Mouse (Mus musculus): ENCODE measurements around the gene Pak4. TPM values are rescaled to one million over a fixed set of nuclear protein-coding genes. Genes with fewer than 3 reads are reported as not detected.

Gene Pak4
- polyA plus RNA-seq, 1 experiment from 2014 or later = 15.6 TPM

DNA sequence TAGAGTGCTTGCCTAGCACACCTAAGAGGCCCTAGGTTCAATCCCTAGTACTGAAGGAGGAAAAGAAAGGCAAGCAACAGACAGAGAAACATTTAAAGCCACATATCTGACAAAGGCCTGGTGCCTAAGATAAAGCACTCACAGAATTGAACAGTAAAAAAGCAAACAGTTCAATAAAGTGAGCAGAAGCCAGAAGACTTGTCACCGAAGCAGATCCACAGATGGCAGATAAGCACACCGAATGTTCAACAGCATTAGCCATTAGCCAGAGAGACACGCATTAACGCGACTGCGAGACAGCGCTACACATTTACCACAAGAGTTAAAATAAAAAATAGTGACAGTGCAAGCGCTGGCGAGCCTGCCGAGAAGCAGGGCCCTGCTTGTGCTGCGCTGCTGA, 15.1 kb downstream of the Pak4 start:
- Histone ChIP-seq H3K36me3 (ENCODE audit: control insufficient read depth, insufficient read depth, low read length) (no peaks in the 10 kb centered on the region), H3K4me3 (replicated peaks; ENCODE audit: low read depth, low read length) (no peak overlapping the region), H3K4me2 (ENCODE audit: low read length) (no peak overlapping the region), H3K9me3 (ENCODE audit: control insufficient read depth, low read length) (no peaks in the 10 kb centered on the region), H3K4me1 (ENCODE audit: control insufficient read depth, insufficient read depth, low read length) (no peaks in the 10 kb centered on the region), H3K9ac (replicated peaks; ENCODE audit: low read length) (no peak overlapping the region), H3K27ac (replicated peaks; ENCODE audit: low read depth, low read length) (no peak overlapping the region), H3K27me3 (ENCODE audit: control insufficient read depth, insufficient read depth, low read length) (no peaks in the 10 kb centered on the region)
- DNase-seq (no peak), ATAC-seq (ENCODE audit: low FRiP score, low TSS enrichment) (no peak)
- 88% methylated on average over 11 of the region's 11 CpGs for WGBS

DNA sequence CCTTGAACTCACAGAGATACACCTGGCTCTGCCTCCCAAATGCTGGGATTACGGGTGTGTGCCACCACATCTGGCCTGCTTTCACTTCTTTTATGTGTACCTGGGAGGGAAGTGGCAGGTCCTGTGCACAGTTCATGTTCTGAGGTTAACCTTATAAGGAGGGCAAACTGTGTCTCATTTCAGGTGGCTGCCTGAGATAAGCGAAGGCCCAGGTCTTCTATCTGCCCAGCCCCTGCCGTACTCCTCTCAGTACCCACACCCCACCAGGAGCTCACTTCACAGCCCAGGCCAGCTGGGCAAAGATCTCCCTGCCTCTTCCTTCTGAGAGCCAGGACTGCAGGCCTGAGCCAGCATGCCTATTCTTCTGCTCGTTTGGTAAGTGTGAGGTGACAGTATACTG, 16.3 kb downstream of the Pak4 start:
- H3K4me2 ChIP-seq (ENCODE audit: low read length) = no peak overlapping the region
- WGBS = 91% methylated on average over 4 of the region's 4 CpGs

DNA sequence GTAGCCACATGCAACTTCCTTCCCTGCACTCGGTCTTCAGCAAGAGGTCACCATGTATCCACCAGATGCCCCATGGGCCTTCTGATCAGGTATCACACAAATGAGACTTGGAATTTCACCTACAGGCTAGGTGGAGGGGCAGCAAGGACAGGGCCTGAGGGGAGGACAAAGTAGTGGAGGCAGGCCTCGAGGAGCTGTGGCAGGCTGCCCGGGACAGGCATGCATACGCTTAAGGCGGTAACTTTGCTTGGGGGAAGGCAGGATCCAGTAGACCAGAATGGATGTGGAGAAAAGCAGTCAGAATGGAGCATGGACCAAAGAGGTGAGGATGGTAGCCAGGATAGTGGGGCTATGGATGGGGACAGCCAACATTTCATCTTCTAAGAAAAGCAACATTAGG, 18.2 kb downstream of the Pak4 start:
- H3K27ac ChIP-seq (replicated peaks; ENCODE audit: low read depth, low read length) = no peak overlapping the region
- H3K4me2 ChIP-seq (ENCODE audit: low read length) = no peak overlapping the region
- DNase-seq (no peak), ATAC-seq (ENCODE audit: low FRiP score, low TSS enrichment) (no peak)
- H3K36me3 ChIP-seq (ENCODE audit: control insufficient read depth, insufficient read depth, low read length) = no peaks in the 10 kb centered on the region
- WGBS = 79% methylated on average over 5 of the region's 5 CpGs
- H3K9me3 ChIP-seq (ENCODE audit: control insufficient read depth, low read length) = no peaks in the 10 kb centered on the region
- no peak overlapping the region for H3K9ac ChIP-seq (replicated peaks; ENCODE audit: low read length)
- no peaks in the 10 kb centered on the region for H3K4me1 ChIP-seq (ENCODE audit: control insufficient read depth, insufficient read depth, low read length)
- no peak overlapping the region for H3K4me3 ChIP-seq (replicated peaks; ENCODE audit: low read depth, low read length)
- no peaks in the 10 kb centered on the region for H3K27me3 ChIP-seq (ENCODE audit: control insufficient read depth, insufficient read depth, low read length)

More for the DNA sequence above, 16.3 kb downstream of the Pak4 start:
- DNase-seq = no peak
- H3K9ac ChIP-seq (replicated peaks; ENCODE audit: low read length) = no peak overlapping the region
- H3K36me3 ChIP-seq (ENCODE audit: control insufficient read depth, insufficient read depth, low read length) = no peaks in the 10 kb centered on the region
- no peaks in the 10 kb centered on the region for H3K9me3 ChIP-seq (ENCODE audit: control insufficient read depth, low read length)
- no peaks in the 10 kb centered on the region for H3K4me1 ChIP-seq (ENCODE audit: control insufficient read depth, insufficient read depth, low read length)
- ATAC-seq (ENCODE audit: low FRiP score, low TSS enrichment) = no peak
- no peak overlapping the region for H3K4me3 ChIP-seq (replicated peaks; ENCODE audit: low read depth, low read length)
- no peak overlapping the region for H3K27ac ChIP-seq (replicated peaks; ENCODE audit: low read depth, low read length)
- no peaks in the 10 kb centered on the region for H3K27me3 ChIP-seq (ENCODE audit: control insufficient read depth, insufficient read depth, low read length)

DNA sequence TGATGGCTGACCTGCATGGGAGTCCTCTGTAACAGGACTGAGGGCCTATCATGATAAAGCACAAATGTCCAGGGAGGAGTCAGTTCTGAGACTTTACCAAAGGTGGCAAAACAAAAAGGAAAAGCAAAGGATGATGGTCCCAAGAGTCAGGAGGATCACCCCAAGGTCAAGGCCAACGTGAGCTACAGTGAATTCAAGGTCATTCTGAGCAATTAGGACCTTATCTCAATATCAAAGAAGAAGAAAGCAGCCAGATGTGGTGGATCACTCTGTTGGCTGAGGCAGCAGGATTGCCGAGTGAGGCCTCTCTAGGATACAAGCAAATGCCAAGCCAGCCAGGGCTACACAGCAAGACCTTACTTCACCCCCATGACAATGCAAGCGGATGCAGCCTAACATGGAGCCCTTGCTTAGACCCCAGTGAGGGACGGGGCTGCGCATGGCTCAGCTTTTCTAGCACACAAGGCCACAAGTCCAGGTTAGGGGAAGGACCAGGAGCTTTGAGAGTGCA, 19.4 kb downstream of the Pak4 start:
- Histone ChIP-seq H3K27me3 (ENCODE audit: control insufficient read depth, insufficient read depth, low read length) (no peaks in the 10 kb centered on the region), H3K4me1 (ENCODE audit: control insufficient read depth, insufficient read depth, low read length) (no peaks in the 10 kb centered on the region), H3K9me3 (ENCODE audit: control insufficient read depth, low read length) (no peaks in the 10 kb centered on the region), H3K36me3 (ENCODE audit: control insufficient read depth, insufficient read depth, low read length) (no peaks in the 10 kb centered on the region), H3K4me2 (ENCODE audit: low read length) (no peak overlapping the region), H3K27ac (replicated peaks; ENCODE audit: low read depth, low read length) (no peak overlapping the region), H3K4me3 (replicated peaks; ENCODE audit: low read depth, low read length) (no peak overlapping the region), H3K9ac (replicated peaks; ENCODE audit: low read length) (no peak overlapping the region)
- WGBS = 82% methylated on average over 5 of the region's 5 CpGs
- ATAC-seq (ENCODE audit: low FRiP score, low TSS enrichment) (no peak), DNase-seq (no peak)

DNA sequence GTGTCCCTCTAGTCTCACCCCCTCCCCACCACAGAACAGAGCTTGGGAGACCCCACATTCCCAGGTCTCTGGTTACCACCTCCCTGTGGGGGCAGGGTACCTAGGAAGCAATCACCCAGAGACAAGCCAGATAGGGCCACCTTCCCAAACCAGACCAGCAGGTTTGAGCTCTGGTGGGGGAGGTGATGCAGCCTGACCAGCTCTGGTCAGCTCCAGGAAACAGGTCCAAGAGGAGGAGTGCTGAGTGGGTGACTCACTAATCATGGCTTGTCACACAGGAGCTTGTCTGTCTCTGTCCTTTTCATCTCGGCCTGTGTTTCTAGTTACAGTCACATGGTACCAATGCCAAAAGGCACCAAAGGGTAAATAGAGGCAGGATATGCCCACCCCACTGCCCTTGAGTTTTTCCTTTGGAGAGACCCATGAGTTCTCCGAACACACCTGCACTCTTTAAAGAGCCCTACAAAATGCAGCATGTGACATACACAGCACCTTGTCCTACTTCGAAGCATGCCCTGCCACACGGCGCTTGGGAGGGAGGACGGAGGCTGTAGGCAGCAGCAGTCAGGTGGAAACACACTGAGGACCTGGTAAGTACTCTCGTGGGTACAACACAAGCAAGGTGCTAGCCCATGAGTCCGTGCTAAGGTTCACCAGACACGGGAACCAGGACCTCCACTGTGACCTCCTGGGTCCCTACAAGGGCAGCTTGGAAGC, 20.0 kb downstream of the Pak4 start:
- no peak for ATAC-seq (ENCODE audit: low FRiP score, low TSS enrichment)
- Histone ChIP-seq H3K9ac (replicated peaks; ENCODE audit: low read length) (no peak overlapping the region), H3K4me1 (ENCODE audit: control insufficient read depth, insufficient read depth, low read length) (no peaks in the 10 kb centered on the region), H3K4me3 (replicated peaks; ENCODE audit: low read depth, low read length) (no peak overlapping the region), H3K9me3 (ENCODE audit: control insufficient read depth, low read length) (no peaks in the 10 kb centered on the region), H3K4me2 (ENCODE audit: low read length) (no peak overlapping the region), H3K27ac (replicated peaks; ENCODE audit: low read depth, low read length) (no peak overlapping the region), H3K36me3 (ENCODE audit: control insufficient read depth, insufficient read depth, low read length) (no peaks in the 10 kb centered on the region), H3K27me3 (ENCODE audit: control insufficient read depth, insufficient read depth, low read length) (no peaks in the 10 kb centered on the region)
- DNase-seq = no peak
- 90% methylated on average over 9 of the region's 9 CpGs for WGBS

DNA sequence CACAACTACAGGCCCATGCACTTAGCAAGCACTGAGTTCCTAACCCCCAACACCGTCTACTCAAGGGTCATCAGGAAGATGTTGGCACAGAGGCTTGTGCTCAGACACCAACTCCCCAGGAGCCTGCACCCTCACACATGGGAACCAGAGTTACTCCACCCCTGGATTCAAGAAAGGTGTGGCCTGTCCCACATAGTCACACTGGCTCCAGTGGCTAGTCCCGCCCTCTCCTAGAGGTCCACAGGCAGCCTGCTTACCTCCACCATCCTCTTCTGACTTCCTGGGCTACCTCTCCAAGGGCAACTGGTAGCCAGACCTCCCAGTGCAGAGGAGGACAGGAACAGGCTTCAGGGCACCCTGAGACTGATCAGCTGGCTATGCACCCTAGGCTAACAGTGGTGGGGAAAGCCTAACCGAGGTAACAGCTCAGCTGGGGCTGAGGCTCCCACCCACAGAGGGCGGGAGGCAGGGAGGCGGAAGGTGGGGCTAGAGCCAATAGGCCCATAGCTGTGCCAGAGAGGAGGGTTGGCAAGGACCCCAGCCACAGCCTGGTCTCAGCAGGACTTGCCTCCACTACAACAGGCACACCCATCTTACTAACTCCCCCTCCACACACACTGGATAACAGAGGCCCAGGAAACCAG, 21.6 kb downstream of the Pak4 start:
- Histone ChIP-seq H3K9ac (replicated peaks; ENCODE audit: low read length) (no peak overlapping the region), H3K36me3 (ENCODE audit: control insufficient read depth, insufficient read depth, low read length) (no peaks in the 10 kb centered on the region), H3K4me2 (ENCODE audit: low read length) (no peak overlapping the region), H3K4me1 (ENCODE audit: control insufficient read depth, insufficient read depth, low read length) (no peaks in the 10 kb centered on the region; the same call in 1 of the 2 replicates), H3K27me3 (ENCODE audit: control insufficient read depth, insufficient read depth, low read length) (no peaks in the 10 kb centered on the region), H3K9me3 (ENCODE audit: control insufficient read depth, low read length) (no peaks in the 10 kb centered on the region), H3K27ac (replicated peaks; ENCODE audit: low read depth, low read length) (no peak overlapping the region), H3K4me3 (replicated peaks; ENCODE audit: low read depth, low read length) (no peak overlapping the region)
- no peak for DNase-seq
- no peak for ATAC-seq (ENCODE audit: low FRiP score, low TSS enrichment)
- WGBS = 78% methylated on average over 5 of the region's 5 CpGs

DNA sequence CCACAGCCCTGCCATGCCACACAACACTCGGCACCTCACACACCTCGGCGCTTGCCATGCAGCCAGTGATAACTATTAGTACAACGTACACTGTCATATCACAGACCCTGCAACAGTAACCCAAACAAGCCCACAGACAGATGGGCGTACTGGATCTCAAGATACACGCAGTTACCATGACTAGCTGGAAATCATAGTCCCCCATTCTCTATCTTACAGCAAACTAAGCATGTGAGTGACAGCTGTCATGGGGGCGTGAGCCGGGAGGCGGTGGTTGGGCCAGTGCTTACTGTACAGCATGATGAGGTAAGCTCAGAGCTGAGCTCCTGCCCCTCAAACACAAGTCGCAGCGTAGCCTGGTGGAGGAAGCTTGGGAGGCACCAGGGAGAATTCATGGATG, 22.4 kb downstream of the Pak4 start:
- Histone ChIP-seq H3K27ac (replicated peaks; ENCODE audit: low read depth, low read length) (no peak overlapping the region), H3K36me3 (ENCODE audit: control insufficient read depth, insufficient read depth, low read length) (no peaks in the 10 kb centered on the region), H3K9ac (replicated peaks; ENCODE audit: low read length) (no peak overlapping the region), H3K9me3 (ENCODE audit: control insufficient read depth, low read length) (no peaks in the 10 kb centered on the region), H3K4me3 (replicated peaks; ENCODE audit: low read depth, low read length) (no peak overlapping the region), H3K4me2 (ENCODE audit: low read length) (no peak overlapping the region), H3K27me3 (ENCODE audit: control insufficient read depth, insufficient read depth, low read length) (no peaks in the 10 kb centered on the region), H3K4me1 (ENCODE audit: control insufficient read depth, insufficient read depth, low read length) (no peaks in the 10 kb centered on the region; the same call in 1 of the 2 replicates)
- ATAC-seq (ENCODE audit: low FRiP score, low TSS enrichment) = no peak
- no peak for DNase-seq
- 93% methylated on average over 11 of the region's 11 CpGs for WGBS

DNA sequence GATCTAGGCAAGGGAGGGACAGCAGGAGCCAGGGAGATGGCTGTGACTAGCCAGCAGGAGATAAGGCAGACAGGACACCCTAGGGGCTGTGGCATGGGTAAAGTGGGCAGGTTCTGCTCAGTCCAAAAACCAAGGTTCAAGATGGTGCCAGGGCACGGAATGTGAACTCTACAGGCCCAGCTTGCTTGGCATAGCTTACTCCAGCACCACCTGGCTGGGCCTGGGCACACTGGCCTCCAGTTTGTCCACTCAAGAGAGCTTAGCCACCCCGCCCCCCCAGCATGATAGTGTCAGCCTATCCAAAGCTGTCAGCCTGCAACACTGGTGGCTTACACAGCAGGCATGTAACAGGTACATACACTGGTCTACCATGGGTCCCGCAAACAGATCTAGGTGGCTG, 24.7 kb downstream of the Pak4 start:
- Histone ChIP-seq H3K4me3 (replicated peaks; ENCODE audit: low read depth, low read length) (no peak overlapping the region), H3K27me3 (ENCODE audit: control insufficient read depth, insufficient read depth, low read length) (no peaks in the 10 kb centered on the region), H3K4me2 (ENCODE audit: low read length) (no peak overlapping the region), H3K4me1 (ENCODE audit: control insufficient read depth, insufficient read depth, low read length) (no peaks in the 10 kb centered on the region; the same call in 1 of the 2 replicates), H3K27ac (replicated peaks; ENCODE audit: low read depth, low read length) (no peak overlapping the region), H3K9me3 (ENCODE audit: control insufficient read depth, low read length) (no peaks in the 10 kb centered on the region), H3K36me3 (ENCODE audit: control insufficient read depth, insufficient read depth, low read length) (peaks cover 4% of the 10 kb centered on the region; the same call in 1 of the 2 replicates), H3K9ac (replicated peaks; ENCODE audit: low read length) (no peak overlapping the region)
- no peak for ATAC-seq (ENCODE audit: low FRiP score, low TSS enrichment)
- WGBS = 99% methylated on average over 3 of the region's 3 CpGs
- no peak for DNase-seq

DNA sequence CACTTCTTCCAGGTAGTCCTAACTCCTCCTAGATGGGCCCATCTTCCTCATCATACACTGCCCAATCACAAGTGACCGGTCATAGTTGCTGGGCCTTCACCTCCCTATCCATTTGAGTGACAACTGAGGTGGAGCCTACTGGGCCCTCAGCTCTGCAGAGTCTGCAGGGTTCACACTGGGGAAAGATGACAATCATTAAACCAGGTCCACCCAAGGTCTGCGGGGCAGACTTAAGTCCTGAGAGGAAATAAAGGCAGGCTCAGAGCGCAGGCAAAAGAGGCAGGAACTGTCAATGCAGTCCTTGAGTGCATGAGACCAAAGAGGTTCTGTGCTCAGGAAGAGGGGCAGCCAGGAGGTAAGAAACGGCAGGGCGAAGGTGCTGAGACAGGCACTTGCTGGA, 25.3 kb downstream of the Pak4 start:
- 95% methylated on average over 5 of the region's 5 CpGs for WGBS
- ATAC-seq (ENCODE audit: low FRiP score, low TSS enrichment) = no peak

More for the DNA sequence above, 25.3 kb downstream of the Pak4 start:
- Histone ChIP-seq H3K27ac (replicated peaks; ENCODE audit: low read depth, low read length) (no peak overlapping the region), H3K4me1 (ENCODE audit: control insufficient read depth, insufficient read depth, low read length) (no peaks in the 10 kb centered on the region; the same call in 1 of the 2 replicates), H3K4me3 (replicated peaks; ENCODE audit: low read depth, low read length) (no peak overlapping the region), H3K9me3 (ENCODE audit: control insufficient read depth, low read length) (no peaks in the 10 kb centered on the region), H3K4me2 (ENCODE audit: low read length) (no peak overlapping the region), H3K9ac (replicated peaks; ENCODE audit: low read length) (no peak overlapping the region), H3K36me3 (ENCODE audit: control insufficient read depth, insufficient read depth, low read length) (peaks cover 8% of the 10 kb centered on the region), H3K27me3 (ENCODE audit: control insufficient read depth, insufficient read depth, low read length) (no peaks in the 10 kb centered on the region)
- DNase-seq = no peak

All from midbrain, embryonic 14.5 days (tissue).